Mouse (Mus musculus) cortical plate, adult 2 months (tissue): Measurements from ENCODE around the gene Adora3. TPM values are rescaled to one million over a fixed set of nuclear protein-coding genes. Genes with fewer than 3 reads are reported as not detected.

ENCODE experiments used
- H3K27ac ChIP-seq: fragments of 200-500 bp; 2 replicates; pipeline ENCODE4 v1.5.1; 2012; ENCODE audit warnings: low read length, control low read depth, inconsistent platforms; ENCODE audit not compliant: insufficient read depth
- H3K4me1 ChIP-seq: fragments of 200-500 bp; 2 replicates; pipeline ENCODE4 v1.6.1; 2011; ENCODE audit warnings: low read length; ENCODE audit not compliant: control insufficient read depth, insufficient read depth
- H3K4me3 ChIP-seq: fragments of 200-500 bp; 2 replicates; pipeline ENCODE4 v1.5.1; 2011; ENCODE audit warnings: mild to moderate bottlenecking, low read length, control low read depth; ENCODE audit not compliant: insufficient read depth
- CTCF ChIP-seq: fragments of 200-500 bp; IDR thresholded peaks from 2 replicates; pipeline ENCODE4 v1.5.1; 2011; ENCODE audit warnings: mild to moderate bottlenecking, control low read depth, low read length; ENCODE audit not compliant: insufficient read depth; ENCODE audit errors: extremely low read depth
- POLR2A ChIP-seq: fragments of 200-500 bp; IDR thresholded peaks from 2 replicates; pipeline ENCODE4 v1.6.1; 2011; ENCODE audit warnings: mild to moderate bottlenecking, low read length, control low read depth; ENCODE audit not compliant: insufficient read depth; ENCODE audit errors: extremely low read depth
- polyA plus RNA-seq: library from polyadenylated mRNA; depleted of rRNA; stranded (reverse); fragments of >200 nt; gene quantifications from 2 replicates; pipeline ENCODE4 v1.2.3, GENCODE M21; 2012

Gene Adora3
- polyA plus RNA-seq, 1 experiment, result 2.0 TPM

DNA sequence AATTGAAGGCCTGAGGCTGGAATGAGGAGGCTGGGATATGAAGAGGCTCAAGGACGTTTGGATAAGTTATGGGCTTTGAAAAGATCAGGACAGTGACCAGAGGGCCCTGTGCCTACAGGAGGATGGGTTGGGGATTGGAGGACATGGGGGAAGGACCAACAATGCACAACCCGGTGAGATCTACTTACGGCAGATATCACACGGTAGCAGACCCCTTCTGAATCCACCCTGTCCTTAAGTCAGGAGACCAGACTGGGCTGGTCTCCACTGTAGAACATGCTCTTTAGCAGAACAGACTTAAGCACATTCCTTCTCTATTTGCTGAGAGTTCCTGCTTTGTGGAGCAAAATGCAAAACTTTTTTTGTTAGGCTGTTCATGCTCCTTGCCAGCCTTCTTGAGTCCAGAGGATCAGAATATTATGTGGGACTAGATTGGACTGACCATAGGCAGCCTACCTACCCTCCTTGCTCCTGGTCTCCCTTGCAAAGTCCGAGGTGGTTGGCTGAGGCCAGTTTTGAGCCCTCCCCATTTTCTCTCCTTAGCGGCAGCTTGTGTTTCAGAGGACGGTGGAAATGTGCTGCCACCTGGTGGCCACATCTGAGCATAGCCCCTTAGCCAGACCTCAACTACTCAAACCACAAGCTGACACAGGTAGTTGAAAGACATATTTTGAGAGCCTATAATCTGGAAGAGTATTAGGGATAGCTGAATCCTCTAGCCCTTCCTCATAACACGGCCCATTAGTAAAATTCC, 28.9 kb downstream of the Adora3 start:
- TF ChIP-seq CTCF, result peak; percentile 86
- TF ChIP-seq POLR2A, result no peak
- Histone ChIP-seq H3K27ac (no peak overlapping the region), H3K4me1 (no peaks in the 10 kb centered on the region), H3K4me3 (no peak overlapping the region)

DNA sequence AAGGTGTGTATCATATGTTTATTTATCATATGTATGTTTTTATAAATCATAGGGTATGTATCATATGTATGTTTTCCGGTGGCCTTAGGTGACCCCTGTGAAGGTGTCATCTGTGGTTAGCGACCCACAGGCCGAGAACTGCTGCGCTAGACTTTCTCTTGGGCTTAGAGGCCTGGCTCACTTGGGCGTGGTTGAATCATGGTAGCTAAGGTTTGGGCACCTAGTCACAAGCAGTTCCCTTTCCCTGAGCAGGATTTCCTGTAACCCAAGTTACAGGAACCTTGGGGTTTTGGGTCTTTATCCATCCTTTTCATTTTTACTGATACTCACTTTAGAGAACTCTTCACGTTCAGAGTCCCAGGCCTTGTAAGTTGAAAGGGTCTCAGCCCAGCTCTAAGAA, 29.6 kb downstream of the Adora3 start:
- H3K4me3 ChIP-seq, result no peak overlapping the region
- TF ChIP-seq POLR2A (no peak), CTCF (no peak)
- no peak overlapping the region for H3K27ac ChIP-seq
- H3K4me1 ChIP-seq, result no peaks in the 10 kb centered on the region

DNA sequence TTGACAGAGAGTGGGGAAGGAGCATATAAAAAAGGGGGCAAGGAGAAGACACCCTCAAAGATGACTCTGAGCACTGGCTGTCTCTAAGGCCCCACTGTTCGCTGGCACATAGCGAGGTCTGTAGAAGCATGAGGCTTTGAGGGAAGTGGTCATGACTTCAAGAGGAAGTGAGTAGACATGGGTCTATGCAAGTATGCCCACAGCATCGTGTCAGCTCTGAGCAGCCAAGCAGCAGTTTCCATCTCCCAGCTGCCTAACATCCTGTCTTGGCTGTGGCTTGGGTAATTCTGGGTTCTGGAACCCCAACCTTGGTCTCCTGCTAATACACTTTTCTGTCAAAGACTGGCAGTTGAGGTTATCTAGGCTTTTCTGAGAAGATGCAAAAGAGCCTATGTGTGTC, 30.1 kb downstream of the Adora3 start:
- Histone ChIP-seq H3K4me1 (no peaks in the 10 kb centered on the region), H3K27ac (no peak overlapping the region)
- TF ChIP-seq CTCF (no peak), POLR2A (no peak)

DNA sequence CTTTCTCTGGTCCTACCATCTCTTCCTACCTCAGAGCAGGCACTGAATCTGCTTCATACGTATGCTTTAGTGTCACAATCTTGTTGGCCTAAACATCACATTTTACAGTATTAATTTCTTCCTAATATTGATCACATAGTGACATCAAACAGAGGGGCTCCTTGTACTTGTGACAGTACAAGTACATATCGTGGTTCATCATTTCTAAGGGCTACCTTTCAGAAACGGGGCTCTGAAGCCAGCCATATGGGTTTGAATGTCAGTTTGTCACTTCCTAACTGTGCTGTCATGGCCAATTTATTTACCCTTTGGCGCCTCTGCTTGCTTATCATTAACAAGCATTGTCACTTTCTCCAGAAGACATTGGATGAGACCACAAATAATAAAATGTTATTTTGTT, 30.8 kb downstream of the Adora3 start:
- TF ChIP-seq CTCF (no peak), POLR2A (no peak)
- no peaks in the 10 kb centered on the region for H3K4me1 ChIP-seq
- no peak overlapping the region for H3K4me3 ChIP-seq
- no peak overlapping the region for H3K27ac ChIP-seq

More for the DNA sequence above, 30.1 kb downstream of the Adora3 start:
- H3K4me3 ChIP-seq, result no peak overlapping the region

DNA sequence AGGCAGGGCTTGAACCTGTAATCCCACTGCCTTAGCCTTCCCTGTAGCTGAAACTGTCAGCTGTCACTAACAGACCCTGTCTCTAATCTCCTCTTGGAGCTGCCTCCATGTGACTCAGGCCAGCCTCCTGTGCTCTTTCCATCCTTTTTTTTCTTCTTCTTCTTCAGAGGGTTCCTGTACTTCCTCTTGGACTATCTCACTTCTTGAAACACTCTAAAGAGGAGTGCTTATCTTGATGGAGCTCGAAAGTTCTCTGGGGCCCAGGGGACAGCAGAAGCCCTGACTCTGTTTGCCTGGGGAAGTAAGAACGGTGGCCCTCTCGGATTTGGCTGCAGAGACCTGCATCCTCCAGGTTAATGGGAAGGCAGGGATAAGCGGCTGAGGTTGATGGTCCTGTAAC, 33.6 kb downstream of the Adora3 start:
- H3K27ac ChIP-seq, result no peak overlapping the region
- no peaks in the 10 kb centered on the region for H3K4me1 ChIP-seq
- H3K4me3 ChIP-seq, result no peak overlapping the region
- TF ChIP-seq CTCF (no peak), POLR2A (no peak)

DNA sequence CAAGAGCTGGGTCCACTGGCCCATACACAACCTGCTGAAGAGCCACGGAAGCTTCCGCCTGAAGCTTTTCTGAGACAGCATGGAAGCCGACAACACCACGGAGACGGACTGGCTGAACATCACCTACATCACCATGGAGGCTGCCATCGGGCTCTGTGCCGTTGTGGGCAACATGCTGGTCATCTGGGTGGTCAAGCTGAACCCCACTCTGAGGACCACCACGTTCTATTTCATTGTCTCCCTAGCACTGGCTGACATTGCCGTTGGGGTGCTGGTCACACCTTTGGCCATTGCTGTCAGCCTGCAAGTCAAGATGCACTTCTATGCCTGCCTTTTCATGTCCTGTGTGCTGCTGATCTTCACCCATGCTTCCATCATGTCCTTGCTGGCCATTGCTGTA, 34.1 kb downstream of the Adora3 start:
- Histone ChIP-seq H3K4me3 (no peak overlapping the region), H3K27ac (no peak overlapping the region), H3K4me1 (no peaks in the 10 kb centered on the region)
- no peak for TF ChIP-seq POLR2A
- no peak for TF ChIP-seq CTCF

DNA sequence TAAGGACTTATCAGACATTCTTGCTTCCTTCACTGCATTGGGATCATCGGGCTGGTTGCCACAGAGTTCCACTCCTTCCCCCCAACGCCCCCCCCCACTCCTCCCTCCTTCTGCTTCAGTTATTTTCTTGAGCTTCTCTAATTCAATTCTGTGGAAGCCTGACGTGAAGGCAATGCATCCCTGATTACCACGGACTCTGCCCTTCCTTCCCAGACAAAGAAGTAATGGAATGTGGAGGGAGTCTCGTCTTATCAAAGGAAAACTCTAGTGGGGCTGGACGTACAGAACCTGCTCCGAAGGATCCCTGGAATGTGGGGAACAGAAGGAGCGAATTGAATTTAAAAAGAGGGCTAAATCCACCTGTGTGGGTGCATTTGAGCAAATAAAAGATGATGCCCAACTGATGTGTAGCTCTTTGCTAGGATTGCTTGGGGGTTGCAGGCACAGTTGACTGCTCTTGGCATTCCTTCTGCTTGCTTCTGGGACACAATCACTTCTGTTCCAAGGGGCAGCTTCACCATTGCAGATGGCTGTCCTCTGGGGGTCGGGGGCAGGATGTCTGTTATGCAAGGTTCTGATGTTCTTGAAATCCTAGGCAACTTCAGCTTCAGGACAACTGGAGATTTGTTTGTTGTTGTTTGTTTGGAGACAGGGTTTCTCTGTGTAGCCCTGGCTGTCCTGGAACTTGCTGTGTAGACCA, 37.4 kb downstream of the Adora3 start:
- Histone ChIP-seq H3K4me1 (no peaks in the 10 kb centered on the region), H3K4me3 (no peak overlapping the region), H3K27ac (no peak overlapping the region)
- TF ChIP-seq CTCF (no peak), POLR2A (no peak)

DNA sequence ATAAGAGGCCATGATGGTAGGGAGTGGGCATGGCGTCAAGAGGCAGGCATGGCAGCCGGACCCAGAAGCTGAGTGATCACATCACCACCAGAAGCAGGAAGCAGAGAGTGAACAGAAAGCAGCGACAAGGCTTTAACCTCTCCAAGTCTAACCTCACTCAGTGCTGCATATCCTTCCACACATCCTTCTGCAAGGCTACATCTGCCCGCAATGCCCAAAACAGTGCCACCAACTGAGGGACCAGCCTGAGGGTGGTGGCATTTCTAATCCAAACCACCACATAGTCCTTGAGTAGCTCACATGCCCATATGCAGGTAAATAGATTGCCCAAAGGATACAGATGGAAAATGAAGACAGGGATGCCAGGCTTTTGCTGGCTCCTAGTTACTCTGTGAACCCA, 38.3 kb downstream of the Adora3 start:
- no peaks in the 10 kb centered on the region for H3K4me1 ChIP-seq
- no peak overlapping the region for H3K27ac ChIP-seq
- H3K4me3 ChIP-seq, result no peak overlapping the region
- TF ChIP-seq POLR2A (no peak), CTCF (no peak)

DNA sequence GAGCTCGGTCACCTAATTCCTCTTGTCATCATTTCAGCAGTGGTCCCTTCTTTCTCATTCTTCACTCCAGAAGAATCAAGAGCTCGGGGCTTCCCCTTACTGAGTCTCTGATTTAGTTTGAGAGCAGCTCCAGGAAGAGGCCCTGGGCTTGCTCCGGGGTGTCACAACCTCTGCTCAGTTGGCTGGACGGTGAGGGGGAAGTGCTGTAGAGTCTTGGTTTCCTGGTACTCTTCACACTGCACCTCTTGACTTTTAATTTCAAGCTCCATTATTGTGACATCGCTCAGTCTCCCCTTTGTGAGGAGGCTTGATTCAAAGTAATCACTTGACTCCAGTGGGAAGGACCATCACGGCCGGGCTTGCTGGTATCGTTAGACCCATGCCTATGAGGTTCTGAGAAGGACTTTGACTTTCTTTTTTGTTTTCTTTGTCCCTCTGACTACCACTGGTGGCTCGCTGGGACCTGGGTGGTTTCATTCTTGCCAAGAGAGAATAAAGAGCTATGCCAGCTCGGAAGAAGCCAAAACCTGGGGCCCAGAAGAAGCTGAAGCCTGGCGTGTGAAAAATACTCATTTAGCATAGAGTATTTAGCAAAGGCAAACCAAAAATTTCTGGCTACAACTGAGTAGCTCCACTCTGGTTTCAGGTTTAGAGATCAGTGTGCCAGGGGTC, 40.0 kb downstream of the Adora3 start:
- Histone ChIP-seq H3K4me1 (no peaks in the 10 kb centered on the region; the same call in 1 of the 2 replicates), H3K4me3 (no peak overlapping the region), H3K27ac (no peak overlapping the region)
- TF ChIP-seq CTCF, result no peak
- TF ChIP-seq POLR2A, result no peak
